29 mouse cellular contexts compared by ENCODE assay signal in genomic region chr4:31838592-31838991, GRCm38 (mm10).
DNase-seq lines count a peak whose midpoint lies in the region; ATAC-seq and TF ChIP-seq lines count a peak whose summit lies in the region.
"Had no signal": no experiment of that assay in that cellular context is flagged by ENCODE, and none has a peak within 500 bp of the region (broad histone marks: within the 10 kb centered on the region; RNA-seq: fewer than 3 reads in every experiment).

No protein-coding gene starts in this region.

- H3K27me3 ChIP-seq in forebrain, embryonic 10.5 days (ENCODE audit: poor library complexity, severe bottlenecking), result no peaks in the 10 kb centered on the region
- no peaks in the 10 kb centered on the region for H3K27me3 ChIP-seq in forebrain, postnatal 0 days (ENCODE audit: insufficient read depth, low read length)
- H3K27me3 ChIP-seq in heart, embryonic 13.5 days (replicated peaks), result no peaks in the 10 kb centered on the region
- 0 out of 2 replicates have a peak, but pooled peaks cover 3% of the 10 kb centered on the region for H3K27me3 ChIP-seq in midbrain, embryonic 13.5 days
- 0 out of 2 replicates have a peak, but pooled peaks cover 8% of the 10 kb centered on the region for H3K27me3 ChIP-seq in midbrain, embryonic 10.5 days (ENCODE audit: low read depth, poor library complexity, severe bottlenecking)
- H3K27me3 ChIP-seq: CH12.LX; forebrain, embryonic 15.5 days; hindbrain, embryonic 12.5 days; intestine, embryonic 15.5 days; limb, embryonic 15.5 days; liver, embryonic 13.5 days; megakaryocyte, embryonic 14.5 days; stomach, embryonic 15.5 days had no signal

- intact Hi-C loops in heart, postnatal 10 days (cut with DNase I), result no loop called here

- WGBS in forebrain, embryonic 10.5 days, result 71% methylated on average over 5 of the region's 5 CpGs
- WGBS in forebrain, postnatal 0 days, result 44% methylated on average over 5 of the region's 5 CpGs
- 34% methylated on average over 5 of the region's 5 CpGs for WGBS in heart, embryonic 13.5 days
- WGBS in midbrain, embryonic 13.5 days, result 20% methylated on average over 5 of the region's 5 CpGs
- 54% methylated on average over 5 of the region's 5 CpGs for WGBS in midbrain, embryonic 10.5 days

- ATAC-seq in forebrain, postnatal 0 days, result no peak
- ATAC-seq in heart, embryonic 13.5 days (ENCODE audit: extremely low read depth, insufficient number of reproducible peaks, low FRiP score, low TSS enrichment), result no peak
- peak; percentile 62 for ATAC-seq in midbrain, embryonic 13.5 days
- ATAC-seq: activated CD4-positive, CD25-positive, alpha-beta regulatory T cell, adult 4 months; forebrain, embryonic 15.5 days; hindbrain, postnatal 0 days; intestine, embryonic 15.5 days; lung, postnatal 0 days had no signal

- TF ChIP-seq CTCF in forebrain, postnatal 0 days (IDR thresholded peaks at IDR 0.05; ENCODE audit: low read depth), result no peak

- no peaks in the 10 kb centered on the region for H3K9me3 ChIP-seq in forebrain, embryonic 10.5 days
- no peaks in the 10 kb centered on the region for H3K9me3 ChIP-seq in forebrain, postnatal 0 days (ENCODE audit: low read length)
- peaks cover 7% of the 10 kb centered on the region; the same call in 1 of the 2 replicates for H3K9me3 ChIP-seq in heart, embryonic 13.5 days
- H3K9me3 ChIP-seq in midbrain, embryonic 13.5 days, result no peaks in the 10 kb centered on the region
- no peaks in the 10 kb centered on the region for H3K9me3 ChIP-seq in midbrain, embryonic 10.5 days (replicated peaks)
- H3K9me3 ChIP-seq: forebrain, embryonic 15.5 days; hindbrain, embryonic 12.5 days; intestine, embryonic 15.5 days; limb, embryonic 15.5 days; liver, embryonic 13.5 days; stomach, embryonic 15.5 days had no signal

- H3K4me3 ChIP-seq in forebrain, embryonic 10.5 days, result no peak overlapping the region
- no peak overlapping the region for H3K4me3 ChIP-seq in forebrain, postnatal 0 days (ENCODE audit: low read depth, low read length)
- H3K4me3 ChIP-seq in heart, embryonic 13.5 days, result no peak overlapping the region
- no peak overlapping the region for H3K4me3 ChIP-seq in midbrain, embryonic 13.5 days (replicated peaks)
- H3K4me3 ChIP-seq in midbrain, embryonic 10.5 days, result no peak overlapping the region
- H3K4me3 ChIP-seq: forebrain, embryonic 15.5 days; hindbrain, embryonic 12.5 days; intestine, embryonic 15.5 days; limb, embryonic 15.5 days; liver, embryonic 13.5 days; megakaryocyte, embryonic 14.5 days; stomach, embryonic 15.5 days had no signal

- H3K4me1 ChIP-seq in forebrain, embryonic 10.5 days, result peaks cover 34% of the 10 kb centered on the region
- no peaks in the 10 kb centered on the region for H3K4me1 ChIP-seq in forebrain, postnatal 0 days (ENCODE audit: insufficient read depth)
- H3K4me1 ChIP-seq in heart, embryonic 13.5 days, result peaks cover 61% of the 10 kb centered on the region
- peaks cover 31% of the 10 kb centered on the region for H3K4me1 ChIP-seq in midbrain, embryonic 13.5 days (replicated peaks)
- H3K4me1 ChIP-seq in midbrain, embryonic 10.5 days, result peaks cover 38% of the 10 kb centered on the region
- H3K4me1 ChIP-seq: forebrain, embryonic 15.5 days; intestine, embryonic 15.5 days; limb, embryonic 15.5 days; liver, embryonic 13.5 days; megakaryocyte, embryonic 14.5 days; stomach, embryonic 15.5 days had no signal

- no peak overlapping the region for H3K9ac ChIP-seq in forebrain, postnatal 0 days
- no peak overlapping the region for H3K9ac ChIP-seq in heart, embryonic 13.5 days
- H3K9ac ChIP-seq in midbrain, embryonic 13.5 days (replicated peaks), result no peak overlapping the region
- H3K9ac ChIP-seq: forebrain, embryonic 15.5 days; hindbrain, embryonic 12.5 days; intestine, embryonic 15.5 days; limb, embryonic 15.5 days; liver, embryonic 13.5 days; stomach, embryonic 15.5 days had no signal

- H3K27ac ChIP-seq in forebrain, embryonic 10.5 days, result 0 out of 2 replicates have a peak overlapping the region, but pooled peaks have one; percentile 20
- H3K27ac ChIP-seq in forebrain, postnatal 0 days (ENCODE audit: low read depth, low read length), result no peak overlapping the region
- H3K27ac ChIP-seq in heart, embryonic 13.5 days (replicated peaks), result peak overlapping the region; percentile 62; the same call in 1 of the 2 replicates
- no peak overlapping the region for H3K27ac ChIP-seq in midbrain, embryonic 13.5 days
- H3K27ac ChIP-seq in midbrain, embryonic 10.5 days (replicated peaks), result no peak overlapping the region
- H3K27ac ChIP-seq: forebrain, embryonic 15.5 days; hindbrain, embryonic 12.5 days; hindbrain, postnatal 0 days; intestine, embryonic 15.5 days; limb, embryonic 15.5 days; liver, embryonic 13.5 days; stomach, embryonic 15.5 days had no signal

- no peak overlapping the region for H3K4me2 ChIP-seq in forebrain, postnatal 0 days (ENCODE audit: low read depth)
- no peak overlapping the region for H3K4me2 ChIP-seq in heart, embryonic 13.5 days
- no peak overlapping the region for H3K4me2 ChIP-seq in midbrain, embryonic 13.5 days (replicated peaks)
- H3K4me2 ChIP-seq: forebrain, embryonic 15.5 days; hindbrain, embryonic 12.5 days; intestine, embryonic 15.5 days; limb, embryonic 15.5 days; liver, embryonic 13.5 days; stomach, embryonic 15.5 days had no signal

- DNase-seq in forebrain, embryonic 10.5 days (ENCODE audit: extremely low spot score, low spot score), result no peak
- DNase-seq in forebrain, postnatal 0 days, result no peak
- DNase-seq in heart, postnatal 10 days, result no peak
- DNase-seq in midbrain, embryonic 10.5 days (ENCODE audit: low spot score), result no peak
- DNase-seq in embryo, embryonic 9.5 days (ENCODE audit: extremely low spot score), result no peak
- DNase-seq: adrenal gland, adult 2 months; adrenal gland, postnatal 36 days; cerebellum, adult 2 months; cerebellum, postnatal 25 days; gastrocnemius, postnatal 10 days; heart, postnatal 36 days; kidney, adult 8-10 months; kidney, postnatal 4 days; liver, embryonic 13.5 days; lung, adult 18-20 months; lung, postnatal 4 days; right cerebral cortex, postnatal 25 days had no signal

- no peaks in the 10 kb centered on the region for H3K36me3 ChIP-seq in forebrain, embryonic 10.5 days (replicated peaks)
- H3K36me3 ChIP-seq in forebrain, postnatal 0 days (ENCODE audit: insufficient read depth), result no peaks in the 10 kb centered on the region
- no peaks in the 10 kb centered on the region for H3K36me3 ChIP-seq in heart, embryonic 13.5 days
- no peaks in the 10 kb centered on the region for H3K36me3 ChIP-seq in midbrain, embryonic 13.5 days
- H3K36me3 ChIP-seq in midbrain, embryonic 10.5 days, result no peaks in the 10 kb centered on the region
- H3K36me3 ChIP-seq: forebrain, embryonic 15.5 days; hindbrain, embryonic 12.5 days; intestine, embryonic 15.5 days; limb, embryonic 15.5 days; liver, embryonic 13.5 days; stomach, embryonic 15.5 days had no signal

Comparison
In these comparisons a context has a peak if more than half of its experiments do, and no peak if none do; other contexts are left out.
1. H3K27ac ChIP-seq: peak in forebrain, embryonic 10.5 days (single experiment) and heart, embryonic 13.5 days (single experiment); none in forebrain, postnatal 0 days (single experiment), midbrain, embryonic 13.5 days (single experiment) and midbrain, embryonic 10.5 days (single experiment).